23 mouse cellular contexts compared by ENCODE assay signal in genomic region chr10:117652930-117653778, GRCm38 (mm10). TPM values are rescaled to one million over a fixed set of nuclear protein-coding genes. Genes with fewer than 3 reads are reported as not detected.
DNase-seq lines count a peak whose midpoint lies in the region; TF ChIP-seq lines count a peak whose summit lies in the region.
"Had no signal": no experiment of that assay in that cellular context is flagged by ENCODE, and none has a peak within 500 bp of the region (broad histone marks: within the 10 kb centered on the region; RNA-seq: fewer than 3 reads in every experiment).

No protein-coding gene starts in this region.

- TF ChIP-seq CTCF in gastrocnemius, adult 2 months (IDR thresholded peaks at IDR 0.05): no peak
- TF ChIP-seq CTCF in kidney, adult 2 months (conservative IDR thresholded peaks at IDR 0.05; ENCODE audit: insufficient read depth, insufficient read length, low read depth, low read length): no peak

- no peak for TF ChIP-seq POLR2A in kidney, adult 2 months (IDR thresholded peaks at IDR 0.05; ENCODE audit: low read depth, low read length)

- H3K27me3 ChIP-seq in kidney, adult 2 months (replicated peaks; ENCODE audit: control insufficient read depth, insufficient read depth, low read length): no peaks in the 10 kb centered on the region
- H3K27me3 ChIP-seq: embryonic facial prominence, embryonic 13.5 days; embryonic facial prominence, embryonic 15.5 days; forebrain, embryonic 12.5 days had no signal

- H3K4me1 ChIP-seq in kidney, adult 2 months (ENCODE audit: control insufficient read depth, insufficient read depth, low read length): peaks cover 2% of the 10 kb centered on the region; the same call in 1 of the 2 replicates
- H3K4me1 ChIP-seq in brown adipose tissue, adult 24 weeks (ENCODE audit: control insufficient read depth, insufficient read depth, insufficient read length, low read length): no peaks in the 10 kb centered on the region
- H3K4me1 ChIP-seq: forebrain, embryonic 10.5 days; forebrain, embryonic 12.5 days had no signal

- H3K36me3 ChIP-seq in kidney, adult 2 months (ENCODE audit: control insufficient read depth, insufficient read depth, low read length): no peaks in the 10 kb centered on the region
- H3K36me3 ChIP-seq: embryonic facial prominence, embryonic 13.5 days; embryonic facial prominence, embryonic 15.5 days; forebrain, embryonic 10.5 days; forebrain, embryonic 12.5 days had no signal

- no peak overlapping the region for H3K4me3 ChIP-seq in gastrocnemius, adult 2 months
- H3K4me3 ChIP-seq in kidney, adult 2 months (ENCODE audit: insufficient read depth, low read depth, low read length): no peak overlapping the region
- no peak overlapping the region for H3K4me3 ChIP-seq in brown adipose tissue, adult 24 weeks (ENCODE audit: insufficient read depth, low read depth, low read length)
- H3K4me3 ChIP-seq: embryonic facial prominence, embryonic 13.5 days; embryonic facial prominence, embryonic 15.5 days; erythroblast, embryonic 14.5 days; forebrain, embryonic 10.5 days; forebrain, embryonic 12.5 days had no signal

- peak overlapping the region; percentile 56 for H3K27ac ChIP-seq in gastrocnemius, adult 2 months
- H3K27ac ChIP-seq in kidney, adult 2 months (ENCODE audit: insufficient read depth, low read depth, low read length): 0 out of 2 replicates have a peak overlapping the region, but pooled peaks have one; percentile 16
- H3K27ac ChIP-seq in brown adipose tissue, adult 24 weeks (replicated peaks; ENCODE audit: low read depth, low read length): peak overlapping the region; percentile 34
- H3K27ac ChIP-seq: embryonic facial prominence, embryonic 13.5 days; embryonic facial prominence, embryonic 15.5 days; forebrain, embryonic 10.5 days; forebrain, embryonic 12.5 days had no signal

- 83% methylated on average over 8 of the region's 8 CpGs for WGBS in kidney, adult 2 months

- intact Hi-C loops in gastrocnemius, adult 2 months (cut with DNase I): no loop called here
- intact Hi-C loops in left cerebral cortex, postnatal 4 days (cut with DNase I): no loop called here

- DNase-seq in gastrocnemius, adult 2 months: no peak
- DNase-seq in gastrocnemius, adult 18-20 months (ENCODE audit: low spot score): no peak
- DNase-seq in kidney, adult 2 months: no peak
- no peak for DNase-seq in kidney, postnatal 4 days
- peak; percentile 91 for DNase-seq in 3T3-L1 (ENCODE audit: low read depth, low spot score)
- DNase-seq in left cerebral cortex, postnatal 4 days: no peak
- DNase-seq in frontal cortex, postnatal 36 days (ENCODE audit: low spot score in 2 of 2): no peak
- DNase-seq: adrenal gland, adult 8-10 months; adrenal gland, postnatal 14 days; adrenal gland, postnatal 36 days; cerebellum, adult 11 months; cerebellum, adult 18-20 months; cerebellum, adult 8-10 months; cerebellum, adult 9-11 months; cerebellum, postnatal 14 days; cerebellum, postnatal 36 days; embryo, embryonic 11 days had no signal

RNA-seq across cellular contexts. Expression of gene Cpm, which starts 23.9 kb away (rescaled TPM):
- total RNA-seq in gastrocnemius, adult 2 months (2021): 1 to 10 TPM; 2.2 to 2.9 TPM
- total RNA-seq in gastrocnemius, adult 18-20 months (2021): 1 to 10 TPM; 2.5 to 2.9 TPM
- 36.7 and 37.2 TPM in 2 replicates for polyA plus RNA-seq in kidney, adult 2 months (2012; rRNA removed)
- polyA plus RNA-seq in brown adipose tissue, adult 24 weeks (2012; ENCODE audit: insufficient read depth, insufficient read length, missing spikeins): 0.63 and 1.1 TPM in 2 replicates
- total RNA-seq in left cerebral cortex, postnatal 4 days (2021): 1 to 10 TPM; 1.7 to 2.5 TPM
- polyA plus RNA-seq: erythroblast, embryonic 14.5 days had no signal

RNA-seq across cellular contexts. Expression of gene Mdm2, which starts 57.4 kb away (rescaled TPM):
- 10 to 100 TPM; 49.2 to 49.8 TPM for total RNA-seq in gastrocnemius, adult 2 months (2021)
- total RNA-seq in gastrocnemius, adult 18-20 months (2021): 10 to 100 TPM; 45.7 to 50.2 TPM
- polyA plus RNA-seq in kidney, adult 2 months (2012; rRNA removed): 21.9 and 22.9 TPM in 2 replicates
- 17.0 and 24.8 TPM in 2 replicates for polyA plus RNA-seq in brown adipose tissue, adult 24 weeks (2012; ENCODE audit: insufficient read depth, insufficient read length, missing spikeins)
- total RNA-seq in left cerebral cortex, postnatal 4 days (2021): 10 to 100 TPM; 39.1 to 51.9 TPM
